32 mouse cellular contexts compared by ENCODE assay signal in genomic region chr7:143726396-143726795, GRCm38 (mm10). TPM values are rescaled to one million over a fixed set of nuclear protein-coding genes. Genes with fewer than 3 reads are reported as not detected.
DNase-seq lines count a peak whose midpoint lies in the region; ATAC-seq and TF ChIP-seq lines count a peak whose summit lies in the region.
"Had no signal": no experiment of that assay in that cellular context is flagged by ENCODE, and none has a peak within 500 bp of the region (broad histone marks: within the 10 kb centered on the region; RNA-seq: fewer than 3 reads in every experiment).

No protein-coding gene starts in this region.

- TF ChIP-seq EP300 in stomach, postnatal 0 days (optimal IDR thresholded peaks at IDR 0.05), result no peak

- H3K9ac ChIP-seq in stomach, postnatal 0 days (ENCODE audit: low read length), result no peak overlapping the region
- H3K9ac ChIP-seq: limb, embryonic 15.5 days; midbrain, embryonic 13.5 days; neural tube, embryonic 12.5 days had no signal

- WGBS in kidney, adult 2 months, result 82% methylated on average over 4 of the region's 4 CpGs
- WGBS in lung, adult 2 months, result 78% methylated on average over 4 of the region's 4 CpGs
- 73% methylated on average over 4 of the region's 4 CpGs for WGBS in stomach, postnatal 0 days

- no peak for ATAC-seq in stomach, postnatal 0 days (ENCODE audit: low FRiP score, low TSS enrichment)
- ATAC-seq: forebrain, embryonic 16.5 days; hindbrain, embryonic 16.5 days; midbrain, embryonic 13.5 days had no signal

- H3K27ac ChIP-seq in kidney, adult 2 months (ENCODE audit: insufficient read depth, low read depth, low read length), result no peak overlapping the region
- H3K27ac ChIP-seq in stomach, postnatal 0 days (replicated peaks), result no peak overlapping the region; the same call in 1 of the 2 replicates
- H3K27ac ChIP-seq: hindbrain, embryonic 10.5 days; limb, embryonic 15.5 days; macrophage; midbrain, embryonic 13.5 days; neural tube, embryonic 12.5 days had no signal

- no peaks in the 10 kb centered on the region for H3K9me3 ChIP-seq in stomach, postnatal 0 days (ENCODE audit: control insufficient read depth, low read length)
- H3K9me3 ChIP-seq: hindbrain, embryonic 10.5 days; limb, embryonic 15.5 days; midbrain, embryonic 13.5 days; neural tube, embryonic 12.5 days had no signal

- H3K4me3 ChIP-seq in kidney, adult 2 months (ENCODE audit: insufficient read depth, low read depth, low read length), result no peak overlapping the region
- H3K4me3 ChIP-seq in lung, adult 2 months (replicated peaks; ENCODE audit: extremely low read depth, low read depth, low read length), result no peak overlapping the region
- H3K4me3 ChIP-seq in stomach, postnatal 0 days (ENCODE audit: low read depth, low read length), result no peak overlapping the region
- H3K4me3 ChIP-seq: erythroblast, embryonic 14.5 days; hindbrain, embryonic 10.5 days; limb, embryonic 15.5 days; midbrain, embryonic 13.5 days; neural tube, embryonic 12.5 days had no signal

- TF ChIP-seq POLR2A in kidney, adult 2 months (IDR thresholded peaks at IDR 0.05; ENCODE audit: low read depth, low read length), result no peak
- no peak for TF ChIP-seq POLR2A in lung, adult 2 months (IDR thresholded peaks at IDR 0.05; ENCODE audit: borderline replicate concordance, extremely low read depth, low read depth, low read length)

- peak; percentile 7; the same call in 1 of the 2 replicates for TF ChIP-seq CTCF in kidney, adult 2 months (conservative IDR thresholded peaks at IDR 0.05; ENCODE audit: insufficient read depth, insufficient read length, low read depth, low read length)
- TF ChIP-seq CTCF in lung, adult 2 months (IDR thresholded peaks at IDR 0.05; ENCODE audit: insufficient read depth, low read length), result no peak
- TF ChIP-seq CTCF in stomach, postnatal 0 days (IDR thresholded peaks at IDR 0.05; ENCODE audit: low read depth), result peak; percentile 55

- H3K36me3 ChIP-seq in kidney, adult 2 months (ENCODE audit: control insufficient read depth, insufficient read depth, low read length), result no peaks in the 10 kb centered on the region
- no peaks in the 10 kb centered on the region; the same call in 1 of the 2 replicates for H3K36me3 ChIP-seq in stomach, postnatal 0 days (ENCODE audit: control insufficient read depth, insufficient read depth, low read length)
- H3K36me3 ChIP-seq: hindbrain, embryonic 10.5 days; midbrain, embryonic 13.5 days; neural tube, embryonic 12.5 days had no signal

- no peak for DNase-seq in kidney, adult 2 months
- no peak for DNase-seq in kidney, adult 9 months
- peak; percentile 69 to 80 for DNase-seq in lung, adult 18-20 months
- no peak for DNase-seq in lung, adult 2 months
- peak; percentile 61 for DNase-seq in thymus, postnatal 4 days
- DNase-seq in thymus, postnatal 36 days, result no peak
- DNase-seq in stomach, postnatal 0 days (ENCODE audit: low spot score), result peak; percentile 55
- no peak for DNase-seq in retina, embryonic 14.5 days (ENCODE audit: low spot score)
- DNase-seq: adrenal gland, adult 8-10 months; cerebellum, adult 2 months; cerebellum, postnatal 14 days; gastrocnemius, postnatal 10 days; heart, postnatal 14 days; layer of hippocampus, postnatal 36 days; left cerebral cortex, postnatal 4 days; right cerebral cortex, postnatal 4 days had no signal

- no peaks in the 10 kb centered on the region; the same call in 1 of the 2 replicates for H3K4me1 ChIP-seq in kidney, adult 2 months (ENCODE audit: control insufficient read depth, insufficient read depth, low read length)
- H3K4me1 ChIP-seq in lung, adult 2 months (ENCODE audit: control insufficient read depth, insufficient read depth, low read length), result peaks cover 26% of the 10 kb centered on the region
- 0 out of 2 replicates have a peak, but pooled peaks cover 2% of the 10 kb centered on the region for H3K4me1 ChIP-seq in stomach, postnatal 0 days (replicated peaks; ENCODE audit: control insufficient read depth, insufficient read depth)
- H3K4me1 ChIP-seq: neural tube, embryonic 12.5 days had no signal

- no peak overlapping the region for H3K4me2 ChIP-seq in stomach, postnatal 0 days (replicated peaks; ENCODE audit: low read depth)
- H3K4me2 ChIP-seq: limb, embryonic 15.5 days; midbrain, embryonic 13.5 days; neural tube, embryonic 12.5 days had no signal

- no peaks in the 10 kb centered on the region for H3K27me3 ChIP-seq in kidney, adult 2 months (replicated peaks; ENCODE audit: control insufficient read depth, insufficient read depth, low read length)
- H3K27me3 ChIP-seq in stomach, postnatal 0 days (ENCODE audit: control insufficient read depth, insufficient read depth, low read length), result no peaks in the 10 kb centered on the region
- H3K27me3 ChIP-seq: limb, embryonic 15.5 days; midbrain, embryonic 13.5 days; neural tube, embryonic 12.5 days had no signal

RNA-seq across cellular contexts. Expression of gene Osbpl5, which starts 30.4 kb away (rescaled TPM):
- 75.0 and 77.1 TPM in 2 replicates for polyA plus RNA-seq in kidney, adult 2 months (2012; rRNA removed)
- polyA plus RNA-seq in lung, adult 2 months (2012; rRNA removed), result 103 and 125 TPM in 2 replicates
- polyA plus RNA-seq in stomach, postnatal 0 days (2015; fragmentation: Nextera tagmentation; extraction: Ambion mirVana), result 29.9 and 32.0 TPM in 2 replicates
- polyA plus RNA-seq: erythroblast, embryonic 14.5 days had no signal

RNA-seq across cellular contexts. Expression of gene Mrgprg, which starts 40.4 kb away (rescaled TPM):
- polyA plus RNA-seq in kidney, adult 2 months (2012; rRNA removed), result 0.33 and 1.1 TPM in 2 replicates
- polyA plus RNA-seq in lung, adult 2 months (2012; rRNA removed), result not detected in 2 replicates
- not detected in 2 replicates for polyA plus RNA-seq in stomach, postnatal 0 days (2015; fragmentation: Nextera tagmentation; extraction: Ambion mirVana)
- polyA plus RNA-seq: cerebellum, adult 2 months; cortical plate, adult 2 months; embryonic facial prominence, embryonic 14.5 days; erythroblast, embryonic 14.5 days; forebrain, embryonic 11.5 days; forebrain, embryonic 16.5 days; heart, embryonic 14.5 days; hindbrain, embryonic 10.5 days; hindbrain, embryonic 16.5 days; intestine, embryonic 14.5 days; kidney, embryonic 14.5 days; limb, embryonic 15.5 days; liver, embryonic 16.5 days; macrophage; midbrain, embryonic 13.5 days; neural tube, embryonic 12.5 days; spleen, adult 2 months had no signal

RNA-seq across cellular contexts. Expression of gene Tnfrsf23, which starts 40.7 kb away (rescaled TPM):
- 3.0 and 3.5 TPM in 2 replicates for polyA plus RNA-seq in kidney, adult 2 months (2012; rRNA removed)
- polyA plus RNA-seq in lung, adult 2 months (2012; rRNA removed), result 3.0 and 5.3 TPM in 2 replicates
- 2.9 and 4.0 TPM in 2 replicates for polyA plus RNA-seq in stomach, postnatal 0 days (2015; fragmentation: Nextera tagmentation; extraction: Ambion mirVana)
- polyA plus RNA-seq: forebrain, embryonic 11.5 days had no signal

RNA-seq across cellular contexts. Expression of gene Mrgpre, which starts 57.9 kb away (rescaled TPM):
- 2.3 and 2.8 TPM in 2 replicates for polyA plus RNA-seq in kidney, adult 2 months (2012; rRNA removed)
- polyA plus RNA-seq in lung, adult 2 months (2012; rRNA removed), result 2.2 and 3.2 TPM in 2 replicates
- 0.55 and 0.63 TPM in 2 replicates for polyA plus RNA-seq in stomach, postnatal 0 days (2015; fragmentation: Nextera tagmentation; extraction: Ambion mirVana)
- polyA plus RNA-seq: erythroblast, embryonic 14.5 days had no signal

Comparison
In these comparisons a context has a peak if more than half of its experiments do, and no peak if none do; other contexts are left out.
1. DNase-seq: peak in lung, adult 18-20 months (2 of 2), thymus, postnatal 4 days (single experiment) and stomach, postnatal 0 days (single experiment); none in kidney, adult 2 months (single experiment), kidney, adult 9 months (single experiment), lung, adult 2 months (single experiment), thymus, postnatal 36 days (0 of 2) and retina, embryonic 14.5 days (single experiment).